Mouse (Mus musculus): ENCODE measurements around the gene Rin2.

GRCm38 (mm10) chr2:145720743-145721142, 45.7 kb downstream of the Rin2 start:
- TF ChIP-seq CTCF (IDR thresholded peaks at IDR 0.05; ENCODE audit: control insufficient read depth, insufficient read depth, insufficient read length): no peak
- no peak for TF ChIP-seq MYOG (IDR thresholded peaks at IDR 0.05; ENCODE audit: control insufficient read depth, extremely low read depth, insufficient read length)
- no peak for TF ChIP-seq MAX (IDR thresholded peaks at IDR 0.05)
- TF ChIP-seq MYOD1 (IDR thresholded peaks at IDR 0.05; ENCODE audit: control insufficient read depth, insufficient read length, low read depth): no peak
- no peak for TF ChIP-seq CEBPB (IDR thresholded peaks at IDR 0.05; ENCODE audit: low read depth)
- no peak for TF ChIP-seq FOSL1 (IDR thresholded peaks at IDR 0.05; ENCODE audit: insufficient read depth, low read length, poor library complexity, severe bottlenecking)
- no peak for TF ChIP-seq USF1 (IDR thresholded peaks at IDR 0.05; ENCODE audit: low read depth)
